In genomic region chr3:79842165-79842564, GRCm38 (mm10) we compare ENCODE assay signal across 7 mouse cellular contexts. TPM values are rescaled to one million over a fixed set of nuclear protein-coding genes. Genes with fewer than 3 reads are reported as not detected.
A peak's percentile ranks its signal among the peaks of the same experiment; 100 is the strongest.
DNase-seq lines count a peak whose midpoint lies in the region; ATAC-seq and TF ChIP-seq lines count a peak whose summit lies in the region.

No protein-coding gene starts in this region.

- no peak overlapping the region for H3K9ac ChIP-seq in CH12.LX (ENCODE audit: insufficient read depth, low read depth)
- H3K9ac ChIP-seq in forebrain, embryonic 12.5 days, result peak overlapping the region; percentile 25
- peak overlapping the region; percentile 21; the same call in 1 of the 2 replicates for H3K9ac ChIP-seq in hindbrain, postnatal 0 days (replicated peaks; ENCODE audit: low read length)
- H3K9ac ChIP-seq in liver, embryonic 12.5 days, result peak overlapping the region; percentile 67

- ATAC-seq in forebrain, embryonic 12.5 days (ENCODE audit: low FRiP score), result peak; percentile 74
- ATAC-seq in hindbrain, postnatal 0 days, result peak; percentile 52
- peak; percentile 66 for ATAC-seq in liver, embryonic 12.5 days

- DNase-seq in CH12.LX (ENCODE audit: extremely low read depth) (peak; percentile 35), WW6 (ENCODE audit: low read depth, low spot score) (peak; percentile 28)
- DNase-seq in hindbrain, postnatal 0 days (ENCODE audit: low spot score), result peak; percentile 64
- peak; percentile 63 for DNase-seq in thymus, postnatal 14 days

- 11% methylated on average over 12 of the region's 12 CpGs for WGBS in forebrain, embryonic 12.5 days
- 8% methylated on average over 12 of the region's 12 CpGs for WGBS in hindbrain, postnatal 0 days
- 6% methylated on average over 12 of the region's 12 CpGs for WGBS in liver, embryonic 12.5 days (ENCODE audit: insufficient replicate concordance)

- TF ChIP-seq EP300 in CH12.LX (IDR thresholded peaks at IDR 0.05; ENCODE audit: low read length), result no peak

- no peaks in the 10 kb centered on the region for H3K9me3 ChIP-seq in CH12.LX (replicated peaks; ENCODE audit: low read length)
- no peaks in the 10 kb centered on the region for H3K9me3 ChIP-seq in forebrain, embryonic 12.5 days
- H3K9me3 ChIP-seq in hindbrain, postnatal 0 days (ENCODE audit: low read length), result no peaks in the 10 kb centered on the region
- no peaks in the 10 kb centered on the region for H3K9me3 ChIP-seq in liver, embryonic 12.5 days (replicated peaks)

- no peaks in the 10 kb centered on the region; a peak in 1 of 4 replicates for H3K4me1 ChIP-seq in CH12.LX (ENCODE audit: control insufficient read depth in 1 of 2, insufficient read depth in 2 of 2)
- peaks cover 4% of the 10 kb centered on the region; the same call in 1 of the 2 replicates for H3K4me1 ChIP-seq in forebrain, embryonic 12.5 days
- peaks cover 5% of the 10 kb centered on the region; the same call in 1 of the 2 replicates for H3K4me1 ChIP-seq in hindbrain, postnatal 0 days (ENCODE audit: insufficient read depth, low read length)
- H3K4me1 ChIP-seq in liver, embryonic 12.5 days, result peaks cover 29% of the 10 kb centered on the region

- TF ChIP-seq CTCF in CH12.LX (conservative IDR thresholded peaks at IDR 0.05 in 1 of 2, IDR thresholded peaks at IDR 0.05 in 1 of 2; ENCODE audit: low read depth in 2 of 2, low read length in 2 of 2), result no peak
- no peak for TF ChIP-seq CTCF in hindbrain, postnatal 0 days (IDR thresholded peaks at IDR 0.05; ENCODE audit: low read depth)

- H3K79me2 ChIP-seq in CH12.LX (replicated peaks; ENCODE audit: control insufficient read depth, extremely low read depth, insufficient read depth, poor library complexity, severe bottlenecking) (no peaks in the 10 kb centered on the region), myocyte (ENCODE audit: control insufficient read depth, insufficient read depth) (no peaks in the 10 kb centered on the region)

- H3K36me3 ChIP-seq in CH12.LX (replicated peaks in 1 of 2; ENCODE audit: control insufficient read depth in 1 of 2, insufficient read depth in 1 of 2, low read length in 1 of 2), result no peaks in the 10 kb centered on the region
- H3K36me3 ChIP-seq in forebrain, embryonic 12.5 days (replicated peaks), result no peaks in the 10 kb centered on the region
- no peaks in the 10 kb centered on the region for H3K36me3 ChIP-seq in hindbrain, postnatal 0 days (ENCODE audit: insufficient read depth, low read length)
- H3K36me3 ChIP-seq in liver, embryonic 12.5 days, result no peaks in the 10 kb centered on the region
- H3K36me3 ChIP-seq in myocyte (ENCODE audit: control insufficient read depth, insufficient read depth), result no peaks in the 10 kb centered on the region

- dilution Hi-C loops in CH12.LX (cut with MboI; ENCODE audit: extremely low pct_ligation_motif_present, extremely low pct_unique_long_range_greater_than_20kb, low sequenced_read_pairs), result no loop called here

- H3K27ac ChIP-seq in CH12.LX (ENCODE audit: insufficient read depth, low read depth), result no peak overlapping the region
- no peak overlapping the region for H3K27ac ChIP-seq in forebrain, embryonic 12.5 days
- no peak overlapping the region for H3K27ac ChIP-seq in hindbrain, postnatal 0 days
- peak overlapping the region; percentile 78 for H3K27ac ChIP-seq in liver, embryonic 12.5 days

- H3K4me3 ChIP-seq in CH12.LX (replicated peaks in 1 of 3; ENCODE audit: low read depth in 2 of 3, low read length in 2 of 3, poor library complexity in 1 of 3) (peak overlapping the region in 2 of 3 experiments; percentile 26 to 38), myocyte (peak overlapping the region; percentile 43)
- peak overlapping the region; percentile 50 for H3K4me3 ChIP-seq in forebrain, embryonic 12.5 days (replicated peaks)
- peak overlapping the region; percentile 39 for H3K4me3 ChIP-seq in hindbrain, postnatal 0 days (ENCODE audit: low read length)
- peak overlapping the region; percentile 63 for H3K4me3 ChIP-seq in liver, embryonic 12.5 days

- TF ChIP-seq POLR2A in CH12.LX (IDR thresholded peaks at IDR 0.05; ENCODE audit: low read depth, low read length) (peak; percentile 12; the same call in 1 of the 2 replicates), myocyte (IDR thresholded peaks at IDR 0.05; ENCODE audit: insufficient read length, low read depth) (no peak)

- in situ Hi-C loops in CH12.LX (cut with MboI; ENCODE audit: low pct_ligation_motif_present, low pct_unique_long_range_greater_than_20kb, low sequenced_read_pairs), result no loop called here

- H3K4me2 ChIP-seq in CH12.LX (ENCODE audit: insufficient read depth, low read depth, poor library complexity, severe bottlenecking) (0 out of 2 replicates have a peak overlapping the region, but pooled peaks have one; percentile 42), myocyte (ENCODE audit: low read depth) (peak overlapping the region; percentile 86)
- H3K4me2 ChIP-seq in forebrain, embryonic 12.5 days, result peak overlapping the region; percentile 69
- H3K4me2 ChIP-seq in hindbrain, postnatal 0 days (ENCODE audit: low read depth, low read length), result peak overlapping the region; percentile 60
- H3K4me2 ChIP-seq in liver, embryonic 12.5 days, result peak overlapping the region; percentile 78

- TF ChIP-seq RAD21 in CH12.LX (IDR thresholded peaks at IDR 0.05; ENCODE audit: low read depth, low read length), result no peak

- no peak overlapping the region for H3ac ChIP-seq in myocyte (ENCODE audit: control insufficient read depth, insufficient read length)

- no peaks in the 10 kb centered on the region for H3K27me3 ChIP-seq in CH12.LX (replicated peaks)
- H3K27me3 ChIP-seq in forebrain, embryonic 12.5 days, result no peaks in the 10 kb centered on the region
- no peaks in the 10 kb centered on the region for H3K27me3 ChIP-seq in hindbrain, postnatal 0 days (ENCODE audit: insufficient read depth, low read length)
- H3K27me3 ChIP-seq in liver, embryonic 12.5 days (replicated peaks), result no peaks in the 10 kb centered on the region
- no peaks in the 10 kb centered on the region for H3K27me3 ChIP-seq in myocyte (ENCODE audit: control insufficient read depth, insufficient read depth, insufficient read length)

TF ChIP-seq in CH12.LX, 34 proteins besides CTCF, POLR2A, EP300 and RAD21:
- peak; percentile 91 for TF ChIP-seq MAX (IDR thresholded peaks at IDR 0.05; ENCODE audit: low read length)
- TF ChIP-seq MAZ (IDR thresholded peaks at IDR 0.05; ENCODE audit: low read depth, low read length), result no peak
- TF ChIP-seq ZNF384 (IDR thresholded peaks at IDR 0.05; ENCODE audit: low read depth, low read length), result no peak
- peak; percentile 82 for TF ChIP-seq USF1 (IDR thresholded peaks at IDR 0.05; ENCODE audit: low read depth, low read length)
- TF ChIP-seq USF2 (conservative IDR thresholded peaks at IDR 0.05; ENCODE audit: low read depth, low read length), result peak; percentile 87
- peak; percentile 66 for TF ChIP-seq MYC (IDR thresholded peaks at IDR 0.05; ENCODE audit: low read depth, low read length)
- TF ChIP-seq MXI1 (IDR thresholded peaks at IDR 0.05; ENCODE audit: low read depth, low read length), result peak; percentile 48; the same call in 1 of the 2 replicates
- TF ChIP-seq BHLHE40 (IDR thresholded peaks at IDR 0.05; ENCODE audit: low read depth, low read length), result peak; percentile 87

TF ChIP-seq in myocyte, 11 proteins besides CTCF, POLR2A, EP300 and RAD21:
- TF ChIP-seq TCF3 (IDR thresholded peaks at IDR 0.05; ENCODE audit: insufficient read length, low read depth) (no peak), E2F4 (IDR thresholded peaks at IDR 0.05; ENCODE audit: insufficient read depth) (no peak), REST (IDR thresholded peaks at IDR 0.05; ENCODE audit: insufficient read depth, insufficient read length) (no peak), USF1 (IDR thresholded peaks at IDR 0.05; ENCODE audit: low read depth) (peak; percentile 94), MYOG (IDR thresholded peaks at IDR 0.05; ENCODE audit: control insufficient read depth in 1 of 3, insufficient read depth in 1 of 3, insufficient read length in 2 of 3, low read depth in 2 of 3) (no peak), CEBPB (IDR thresholded peaks at IDR 0.05; ENCODE audit: insufficient read depth, poor library complexity, severe bottlenecking) (no peak)

RNA-seq across cellular contexts. Expression of gene Tmem144, which starts 10.4 kb away (rescaled TPM):
- total RNA-seq in CH12.LX (2012; rRNA removed), result 0.55 and 0.59 TPM in 2 replicates
- 1.00 and 2.0 TPM in 2 replicates for total RNA-seq in CH12.LX (2014; rRNA removed)
- polyA plus RNA-seq in CH12.LX (2012; ENCODE audit: insufficient read length, low read depth), result 1.3 and 1.6 TPM in 2 replicates
- 3.7 and 4.3 TPM in 2 replicates for polyA plus RNA-seq in forebrain, embryonic 12.5 days (2016; fragmentation: Nextera tagmentation; extraction: Ambion mirVana)
- total RNA-seq in hindbrain, postnatal 0 days (2014; rRNA removed), result 2.6 and 2.7 TPM in 2 replicates
- 3.1 and 3.2 TPM in 2 replicates for polyA plus RNA-seq in hindbrain, postnatal 0 days (2015; fragmentation: Nextera tagmentation; extraction: Ambion mirVana)
- polyA plus RNA-seq in liver, embryonic 12.5 days (2016; fragmentation: Nextera tagmentation; extraction: Ambion mirVana), result 2.2 and 2.5 TPM in 2 replicates
- 0.92 TPM for polyA plus RNA-seq in myocyte (2012; fragmentation: generic; extraction: Trizol)

RNA-seq across cellular contexts. Expression of gene Fam198b, which starts 42.2 kb away (rescaled TPM):
- total RNA-seq in CH12.LX (2012; rRNA removed) (1.2 and 1.8 TPM in 2 replicates), CH12.LX (2014; rRNA removed) (6.7 and 8.5 TPM in 2 replicates)
- polyA plus RNA-seq in CH12.LX (2012; ENCODE audit: insufficient read length, low read depth) (4.0 and 5.9 TPM in 2 replicates), myocyte (2012; fragmentation: generic; extraction: Trizol) (1.8 TPM)
- 1.4 TPM in 2 replicates for polyA plus RNA-seq in forebrain, embryonic 12.5 days (2016; fragmentation: Nextera tagmentation; extraction: Ambion mirVana)
- total RNA-seq in hindbrain, postnatal 0 days (2014; rRNA removed), result 2.3 and 3.1 TPM in 2 replicates
- polyA plus RNA-seq in hindbrain, postnatal 0 days (2015; fragmentation: Nextera tagmentation; extraction: Ambion mirVana), result 1.8 and 2.0 TPM in 2 replicates
- 3.9 and 4.2 TPM in 2 replicates for polyA plus RNA-seq in liver, embryonic 12.5 days (2016; fragmentation: Nextera tagmentation; extraction: Ambion mirVana)
